Mouse (Mus musculus) lung, postnatal 25 days (tissue): ENCODE measurements at regions not wholly inside any gene's neighbourhood (a gene's known extent, or its start where the extent isn't known, plus 50 kb on each side); places are given as distances from the start of the nearest gene placed in this dataset.
"Not testable (repeated sequence)": the region's sequence is repeated elsewhere in the genome, so short reads cannot be mapped to it uniquely, and the experiment has no call there.

ENCODE experiments used
- DNase-seq: peaks from one replicate; pipeline ENCODE4 v3.0.0; 2022; ENCODE audit warnings: low spot score

GRCm38 (mm10) chr15:93189266-93189855 is 85.6 kb downstream of the Gxylt1 start:
- no peak for DNase-seq

- no peak for DNase-seq
Measured at GRCm38 (mm10) chr15:93176221-93176620, 98.8 kb downstream of the Gxylt1 start.

GRCm38 (mm10) chr15:93168784-93169183 is 106.2 kb downstream of the Gxylt1 start:
- no peak for DNase-seq

- no peak for DNase-seq
Measured at GRCm38 (mm10) chr15:93167451-93167850, 107.5 kb downstream of the Gxylt1 start.

- DNase-seq, result no peak
Measured at GRCm38 (mm10) chr15:93161924-93162910, 112.8 kb downstream of the Gxylt1 start.

GRCm38 (mm10) chr15:93161329-93161728 is 113.7 kb downstream of the Gxylt1 start:
- no peak for DNase-seq

- DNase-seq, result no peak
Measured at GRCm38 (mm10) chr15:93155756-93156155, 119.2 kb downstream of the Gxylt1 start.

GRCm38 (mm10) chr15:93154022-93154421 is 121.0 kb downstream of the Gxylt1 start:
- DNase-seq, result no peak

GRCm38 (mm10) chr15:93144899-93145298 is 130.1 kb downstream of the Gxylt1 start:
- DNase-seq, result no peak

GRCm38 (mm10) chr15:93144264-93144663 is 130.7 kb downstream of the Gxylt1 start:
- DNase-seq, result no peak

GRCm38 (mm10) chr15:93133379-93133778 is 141.6 kb downstream of the Gxylt1 start:
- DNase-seq, result no peak

GRCm38 (mm10) chr15:93131056-93131455 is 143.9 kb downstream of the Gxylt1 start:
- DNase-seq, result no peak

GRCm38 (mm10) chr15:93125261-93125660 is 149.7 kb downstream of the Gxylt1 start:
- DNase-seq, result no peak

GRCm38 (mm10) chr15:93121156-93121555 is 153.8 kb downstream of the Gxylt1 start:
- DNase-seq, result no peak

- not testable (repeated sequence) for DNase-seq
Measured at GRCm38 (mm10) chr15:93117806-93118205, 157.2 kb downstream of the Gxylt1 start.

GRCm38 (mm10) chr15:93115674-93116102 is 159.3 kb downstream of the Gxylt1 start:
- DNase-seq, result no peak

- DNase-seq, result no peak
Measured at GRCm38 (mm10) chr15:93104936-93105335, 170.0 kb downstream of the Gxylt1 start.

- peak; percentile 47 for DNase-seq
Measured at GRCm38 (mm10) chr15:93103426-93103825, 171.6 kb downstream of the Gxylt1 start.

GRCm38 (mm10) chr15:93101881-93102280 is 173.1 kb downstream of the Gxylt1 start:
- no peak for DNase-seq

- no peak for DNase-seq
Measured at GRCm38 (mm10) chr15:93100837-93101236, 174.1 kb downstream of the Gxylt1 start.

- DNase-seq, result no peak
Measured at GRCm38 (mm10) chr15:93099840-93100239, 175.1 kb downstream of the Gxylt1 start.

- no peak for DNase-seq
Measured at GRCm38 (mm10) chr15:93096335-93096734, 178.6 kb downstream of the Gxylt1 start.

- no peak for DNase-seq
Measured at GRCm38 (mm10) chr15:93095224-93095623, 179.8 kb downstream of the Gxylt1 start.
